Mouse (Mus musculus) kidney, postnatal 25 days (tissue): Measurements from ENCODE around the gene Itpr3.

Source experiments
- DNase-seq, 2 experiments: peaks; one replicate each; pipeline ENCODE4 v3.0.0; 2021; ENCODE audit warnings: mixed read lengths in 2 of 2

Itpr3 gene

GRCm38 (mm10) chr17:27150871-27151270 lies 93.8 kb downstream of the Itpr3 start:
- DNase-seq, result peak; percentile 41 to 80

- peak; percentile 11 to 34 for DNase-seq
These were observed 94.3 kb downstream of the Itpr3 start for GRCm38 (mm10) chr17:27151411-27151810.

- DNase-seq, result peak in 1 of 2 experiments; percentile 38
These were observed 96.0 kb downstream of the Itpr3 start for GRCm38 (mm10) chr17:27152976-27153723.

- DNase-seq, result peak in 1 of 2 experiments; percentile 46
These were observed 96.7 kb downstream of the Itpr3 start for GRCm38 (mm10) chr17:27153773-27154193.

GRCm38 (mm10) chr17:27154256-27154655 lies 97.2 kb downstream of the Itpr3 start:
- peak in 1 of 2 experiments; percentile 34 for DNase-seq

- DNase-seq, result peak in 1 of 2 experiments; percentile 24
These were observed 97.8 kb downstream of the Itpr3 start for GRCm38 (mm10) chr17:27154881-27155280.

GRCm38 (mm10) chr17:27155752-27156151 lies 98.6 kb downstream of the Itpr3 start:
- DNase-seq, result no peak

- DNase-seq, result no peak
These were observed 101.3 kb downstream of the Itpr3 start for GRCm38 (mm10) chr17:27158439-27158838.

- no peak for DNase-seq
These were observed 102.1 kb downstream of the Itpr3 start for GRCm38 (mm10) chr17:27159169-27159568.

GRCm38 (mm10) chr17:27160905-27161304 lies 103.8 kb downstream of the Itpr3 start:
- peak in 1 of 2 experiments; percentile 60 for DNase-seq

- peak in 1 of 2 experiments; percentile 61 for DNase-seq
These were observed 108.1 kb downstream of the Itpr3 start for GRCm38 (mm10) chr17:27165054-27165773.

- DNase-seq, result no peak
These were observed 109.8 kb downstream of the Itpr3 start for GRCm38 (mm10) chr17:27166901-27167300.

GRCm38 (mm10) chr17:27167545-27167944 lies 110.4 kb downstream of the Itpr3 start, which contains the start of gene Ip6k3:
Ip6k3 (minus strand) TSS chr17:27167795.
- peak; percentile 28 to 58 for DNase-seq

- DNase-seq, result no peak
These were observed 111.5 kb downstream of the Itpr3 start for GRCm38 (mm10) chr17:27168569-27168968.

GRCm38 (mm10) chr17:27169952-27170695 lies 113.0 kb downstream of the Itpr3 start:
- no peak for DNase-seq

GRCm38 (mm10) chr17:27171121-27171520 lies 114.0 kb downstream of the Itpr3 start:
- no peak for DNase-seq
